Mouse (Mus musculus) 3134 (cell line): ENCODE measurements around the gene Farsa.
"Not testable (repeated sequence)": the region's sequence is repeated elsewhere in the genome, so short reads cannot be mapped to it uniquely, and the experiment has no call there.

ENCODE experiments used
- DNase-seq: peaks from one replicate; pipeline ENCODE4 v3.0.0-alpha.2; 2011; ENCODE audit warnings: low spot score; ENCODE audit not compliant: insufficient read length; ENCODE audit errors: extremely low read depth

The Farsa gene

GRCm38 (mm10) chr8:84856864-84857441, at the start of gene Farsa:
Gene Farsa (plus strand): TSS chr8:84856989.
- peak; percentile 90 for DNase-seq

GRCm38 (mm10) chr8:84809109-84809940, 47.5 kb upstream of the Farsa start:
- no peak for DNase-seq

- no peak for DNase-seq
Observed at GRCm38 (mm10) chr8:84809941-84810280, 46.9 kb upstream of the Farsa start.

GRCm38 (mm10) chr8:84810896-84811295, 45.9 kb upstream of the Farsa start:
- DNase-seq, result peak; percentile 90

GRCm38 (mm10) chr8:84811303-84811702, 45.5 kb upstream of the Farsa start:
- no peak for DNase-seq

- DNase-seq, result no peak
Observed at GRCm38 (mm10) chr8:84813059-84813458, 43.7 kb upstream of the Farsa start.

- DNase-seq, result no peak
Observed at GRCm38 (mm10) chr8:84813830-84814229, 43.0 kb upstream of the Farsa start.

GRCm38 (mm10) chr8:84814240-84814554, 42.6 kb upstream of the Farsa start:
- no peak for DNase-seq

GRCm38 (mm10) chr8:84814555-84815441, 42.0 kb upstream of the Farsa start:
- DNase-seq, result no peak

- DNase-seq, result peak; percentile 76
Observed at GRCm38 (mm10) chr8:84815547-84815946, 41.2 kb upstream of the Farsa start.

GRCm38 (mm10) chr8:84816117-84816516, 40.7 kb upstream of the Farsa start:
- DNase-seq, result no peak

GRCm38 (mm10) chr8:84822723-84823122, 34.1 kb upstream of the Farsa start, which contains the start of gene Dand5:
Gene Dand5 (minus strand): TSS chr8:84822823.
- no peak for DNase-seq

- peak; percentile 79 for DNase-seq
Observed at GRCm38 (mm10) chr8:84823653-84824052, 33.1 kb upstream of the Farsa start.

- DNase-seq, result no peak
Observed at GRCm38 (mm10) chr8:84825636-84826035, 31.2 kb upstream of the Farsa start.

- DNase-seq, result not testable (repeated sequence)
Observed at GRCm38 (mm10) chr8:84826518-84826917, 30.3 kb upstream of the Farsa start.

- peak; percentile 57 for DNase-seq
Observed at GRCm38 (mm10) chr8:84831490-84831889, 25.3 kb upstream of the Farsa start, which contains the start of gene Gadd45gip1. Gene Gadd45gip1 (plus strand): TSS chr8:84831522.

- DNase-seq, result peak; percentile 83
Observed at GRCm38 (mm10) chr8:84832034-84832717, 24.6 kb upstream of the Farsa start.

GRCm38 (mm10) chr8:84832759-84833742, 23.7 kb upstream of the Farsa start:
- DNase-seq, result no peak

GRCm38 (mm10) chr8:84834002-84834865, 22.6 kb upstream of the Farsa start:
- no peak for DNase-seq
